Mouse (Mus musculus) forebrain, embryonic 15.5 days (tissue): Measurements from ENCODE around the gene Ikzf1. TPM values are rescaled to one million over a fixed set of nuclear protein-coding genes. Genes with fewer than 3 reads are reported as not detected.

ENCODE experiments used
- ATAC-seq: fragments of 200-750 bp; cut with Nextera tagmentation; replicated peaks from 2 replicates; pipeline ENCODE4 v1.8.0; 2017; ENCODE audit warnings: mild to moderate bottlenecking, moderate TSS enrichment, moderate library complexity
- H3K27ac ChIP-seq: fragments of 300-500 bp; sonication (generic); replicated peaks from 2 replicates; pipeline ENCODE4 v1.5.1; 2015; ENCODE audit warnings: mild to moderate bottlenecking, inconsistent platforms
- H3K27me3 ChIP-seq: fragments of 300-500 bp; sonication (generic); 2 replicates; pipeline ENCODE4 v1.6.1; 2015; ENCODE audit warnings: inconsistent platforms
- H3K36me3 ChIP-seq: fragments of 300-500 bp; sonication (generic); 2 replicates; pipeline ENCODE4 v1.6.1; 2015; ENCODE audit warnings: mild to moderate bottlenecking, inconsistent platforms
- H3K4me1 ChIP-seq: fragments of 300-500 bp; sonication (generic); 2 replicates; pipeline ENCODE4 v1.6.1; 2015; ENCODE audit warnings: inconsistent platforms
- H3K4me2 ChIP-seq: fragments of 300-500 bp; sonication (generic); replicated peaks from 2 replicates; pipeline ENCODE4 v1.6.1; 2015; ENCODE audit warnings: mild to moderate bottlenecking, inconsistent platforms
- H3K4me3 ChIP-seq: fragments of 300-500 bp; sonication (generic); 2 replicates; pipeline ENCODE4 v1.5.1; 2015; ENCODE audit warnings: mild to moderate bottlenecking, inconsistent platforms
- H3K9ac ChIP-seq: fragments of 300-500 bp; sonication (generic); replicated peaks from 2 replicates; pipeline ENCODE4 v1.6.1; 2015; ENCODE audit warnings: mild to moderate bottlenecking, inconsistent platforms
- H3K9me3 ChIP-seq: fragments of 300-500 bp; sonication (generic); 2 replicates; pipeline ENCODE4 v1.6.1; 2016; ENCODE audit warnings: inconsistent platforms
- WGBS: fragments of 180-500 bp; shearing (Covaris S2); methylation state at CpG from one replicate; pipeline ENCODE4 v1.1.7; 2015; ENCODE audit warnings: mixed read lengths; 5-methylcytosine and 5-hydroxymethylcytosine counted together
- polyA plus RNA-seq: library from polyadenylated mRNA; unstranded; fragments of >200 nt; fragmentation: Nextera tagmentation; extraction: Ambion mirVana; gene quantifications from 2 replicates; pipeline ENCODE4 v1.2.1, GENCODE M21; 2015

Gene Ikzf1
- polyA plus RNA-seq, 1 experiment from 2014 or later: 2.4 TPM

- 100% methylated on average over 1 of the region's 1 CpGs for WGBS
- Histone ChIP-seq H3K27ac (no peak overlapping the region), H3K27me3 (no peaks in the 10 kb centered on the region), H3K4me2 (no peak overlapping the region), H3K36me3 (no peaks in the 10 kb centered on the region), H3K4me3 (no peak overlapping the region), H3K9me3 (no peaks in the 10 kb centered on the region), H3K9ac (no peak overlapping the region), H3K4me1 (no peaks in the 10 kb centered on the region)
- no peak for ATAC-seq
Observed at GRCm38 (mm10) chr11:11731727-11732126, 46.9 kb downstream of the Ikzf1 start.

- H3K27ac ChIP-seq: no peak overlapping the region
- no peaks in the 10 kb centered on the region for H3K27me3 ChIP-seq
- no peak for ATAC-seq
- H3K4me1 ChIP-seq: no peaks in the 10 kb centered on the region
- H3K4me3 ChIP-seq: no peak overlapping the region
- H3K4me2 ChIP-seq: no peak overlapping the region
- no peaks in the 10 kb centered on the region for H3K36me3 ChIP-seq
- no peaks in the 10 kb centered on the region for H3K9me3 ChIP-seq
- WGBS: 76% methylated on average over 8 of the region's 8 CpGs
- H3K9ac ChIP-seq: no peak overlapping the region
Observed at GRCm38 (mm10) chr11:11732972-11733770, 48.4 kb downstream of the Ikzf1 start.

DNA sequence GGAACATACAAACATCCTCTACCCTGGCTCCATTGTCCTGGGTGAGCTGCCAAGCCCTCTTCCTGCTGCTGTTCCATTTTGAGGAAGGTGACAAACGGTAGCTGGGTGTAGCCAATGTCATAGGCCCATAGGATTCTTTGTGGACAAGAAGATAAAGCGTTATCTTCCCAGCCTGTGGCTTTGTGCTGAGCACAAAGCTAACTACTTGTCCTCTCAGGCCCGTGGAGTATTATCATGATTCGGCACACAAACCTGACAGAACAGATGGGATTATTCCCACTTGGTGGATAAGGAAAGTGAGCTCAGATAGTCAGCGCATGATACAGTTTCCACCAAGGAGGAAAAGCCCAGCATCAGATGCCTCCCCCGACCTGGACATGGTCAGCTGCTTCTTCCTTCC, 50.4 kb downstream of the Ikzf1 start:
- Histone ChIP-seq H3K4me1 (no peaks in the 10 kb centered on the region), H3K27ac (no peak overlapping the region), H3K9me3 (no peaks in the 10 kb centered on the region), H3K36me3 (no peaks in the 10 kb centered on the region), H3K4me2 (no peak overlapping the region), H3K27me3 (no peaks in the 10 kb centered on the region), H3K9ac (no peak overlapping the region), H3K4me3 (no peak overlapping the region)
- WGBS: 87% methylated on average over 6 of the region's 6 CpGs
- ATAC-seq: no peak

DNA sequence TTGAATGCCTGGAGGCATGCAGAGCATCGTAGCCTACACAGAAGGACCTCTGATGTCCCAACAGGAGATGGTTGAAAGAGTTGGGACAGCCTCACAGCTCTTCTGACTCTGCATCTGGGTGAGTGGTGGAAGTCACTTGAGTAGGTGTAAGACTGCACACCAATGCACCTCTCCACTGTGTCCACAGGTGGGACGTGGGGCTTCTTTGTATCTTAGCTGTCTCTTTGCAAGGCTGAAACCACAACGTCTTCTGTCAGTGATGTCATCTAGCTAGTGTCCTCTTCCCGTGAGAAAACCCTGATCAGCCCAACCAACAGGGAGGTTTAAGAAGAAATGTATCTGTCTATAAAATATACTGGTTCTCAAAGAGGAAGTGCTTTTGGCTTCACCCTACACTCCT, 52.1 kb downstream of the Ikzf1 start:
- 86% methylated on average over 4 of the region's 4 CpGs for WGBS
- Histone ChIP-seq H3K4me2 (no peak overlapping the region), H3K4me3 (no peak overlapping the region), H3K9me3 (no peaks in the 10 kb centered on the region), H3K9ac (no peak overlapping the region), H3K27ac (no peak overlapping the region), H3K4me1 (no peaks in the 10 kb centered on the region), H3K27me3 (no peaks in the 10 kb centered on the region), H3K36me3 (no peaks in the 10 kb centered on the region)
- no peak for ATAC-seq

DNA sequence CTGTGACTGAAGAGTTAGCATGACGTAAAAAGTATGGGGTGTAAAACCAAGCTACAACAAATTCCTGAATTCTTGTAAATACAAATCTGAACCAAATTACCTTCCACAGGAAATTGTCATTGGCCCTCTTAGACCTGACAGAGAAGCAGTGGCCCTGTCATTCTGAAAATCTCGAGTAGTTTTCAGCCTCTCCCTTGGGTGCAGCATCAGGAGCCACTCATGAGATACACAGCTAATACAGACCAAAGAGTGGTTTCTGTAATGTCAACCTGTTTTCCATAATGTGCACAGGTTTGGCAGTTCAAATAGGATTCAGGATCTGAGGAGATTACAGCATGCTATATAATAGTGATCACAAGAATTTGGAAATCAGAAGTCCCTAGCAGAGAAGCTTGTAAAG, 52.8 kb downstream of the Ikzf1 start:
- Histone ChIP-seq H3K9me3 (no peaks in the 10 kb centered on the region), H3K36me3 (no peaks in the 10 kb centered on the region), H3K4me3 (no peak overlapping the region), H3K4me2 (no peak overlapping the region), H3K9ac (no peak overlapping the region), H3K4me1 (no peaks in the 10 kb centered on the region), H3K27ac (no peak overlapping the region), H3K27me3 (no peaks in the 10 kb centered on the region)
- no peak for ATAC-seq
- 72% methylated on average over 2 of the region's 2 CpGs for WGBS

GRCm38 (mm10) chr11:11739054-11739453, 54.3 kb downstream of the Ikzf1 start:
- Histone ChIP-seq H3K27me3 (no peaks in the 10 kb centered on the region), H3K9me3 (no peaks in the 10 kb centered on the region), H3K36me3 (no peaks in the 10 kb centered on the region), H3K4me2 (no peak overlapping the region), H3K4me1 (no peaks in the 10 kb centered on the region), H3K27ac (no peak overlapping the region), H3K4me3 (no peak overlapping the region), H3K9ac (no peak overlapping the region)
- ATAC-seq: no peak
- WGBS: 89% methylated on average over 3 of the region's 3 CpGs

GRCm38 (mm10) chr11:11740603-11741002, 55.8 kb downstream of the Ikzf1 start:
- 84% methylated on average over 5 of the region's 5 CpGs for WGBS
- H3K4me2 ChIP-seq: no peak overlapping the region

GRCm38 (mm10) chr11:11741574-11741973, 56.8 kb downstream of the Ikzf1 start:
- no peak overlapping the region for H3K27ac ChIP-seq
- no peaks in the 10 kb centered on the region for H3K27me3 ChIP-seq
- no peaks in the 10 kb centered on the region for H3K4me1 ChIP-seq
- H3K9ac ChIP-seq: no peak overlapping the region
- H3K9me3 ChIP-seq: no peaks in the 10 kb centered on the region
- no peak overlapping the region for H3K4me2 ChIP-seq
- no peak overlapping the region for H3K4me3 ChIP-seq
- 88% methylated on average over 5 of the region's 5 CpGs for WGBS
- H3K36me3 ChIP-seq: no peaks in the 10 kb centered on the region
- no peak for ATAC-seq

More at GRCm38 (mm10) chr11:11740603-11741002, 55.8 kb downstream of the Ikzf1 start:
- H3K4me3 ChIP-seq: no peak overlapping the region
- ATAC-seq: no peak
- no peak overlapping the region for H3K9ac ChIP-seq
- H3K27me3 ChIP-seq: no peaks in the 10 kb centered on the region
- no peak overlapping the region for H3K27ac ChIP-seq
- H3K4me1 ChIP-seq: no peaks in the 10 kb centered on the region
- no peaks in the 10 kb centered on the region for H3K36me3 ChIP-seq
- H3K9me3 ChIP-seq: no peaks in the 10 kb centered on the region

GRCm38 (mm10) chr11:11742626-11743025, 57.8 kb downstream of the Ikzf1 start:
- WGBS: 36% methylated on average over 2 of the region's 2 CpGs
- H3K36me3 ChIP-seq: no peaks in the 10 kb centered on the region
- no peak overlapping the region for H3K27ac ChIP-seq
- no peaks in the 10 kb centered on the region for H3K4me1 ChIP-seq
- ATAC-seq: no peak
- H3K9me3 ChIP-seq: no peaks in the 10 kb centered on the region
- H3K4me3 ChIP-seq: no peak overlapping the region
- H3K4me2 ChIP-seq: no peak overlapping the region
- H3K9ac ChIP-seq: no peak overlapping the region
- H3K27me3 ChIP-seq: no peaks in the 10 kb centered on the region

DNA sequence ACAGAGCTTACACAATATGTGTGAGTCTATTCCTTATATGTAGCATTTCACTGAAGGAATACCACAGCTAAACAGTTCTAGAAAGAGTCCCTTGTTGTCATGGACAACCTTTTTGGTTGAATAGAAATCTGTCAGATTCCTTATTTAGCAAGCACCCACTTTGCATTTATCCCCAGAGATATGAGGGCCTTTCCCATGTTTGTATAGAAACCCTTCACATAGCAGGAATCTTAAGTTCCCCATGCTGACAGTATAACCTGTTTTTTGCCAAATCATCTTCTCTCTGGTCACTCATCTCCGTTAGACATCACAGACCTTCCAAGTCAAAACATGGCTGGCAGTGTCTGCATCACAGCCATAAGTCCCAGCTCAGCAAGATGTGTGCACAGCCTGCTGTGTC, 59.4 kb downstream of the Ikzf1 start:
- Histone ChIP-seq H3K4me3 (no peak overlapping the region), H3K36me3 (no peaks in the 10 kb centered on the region), H3K9ac (no peak overlapping the region), H3K9me3 (no peaks in the 10 kb centered on the region), H3K4me1 (no peaks in the 10 kb centered on the region), H3K27ac (no peak overlapping the region), H3K27me3 (no peaks in the 10 kb centered on the region), H3K4me2 (no peak overlapping the region)
- 68% methylated on average over 1 of the region's 1 CpGs for WGBS
- no peak for ATAC-seq

GRCm38 (mm10) chr11:11751091-11751490, 66.3 kb downstream of the Ikzf1 start:
- Histone ChIP-seq H3K9me3 (no peaks in the 10 kb centered on the region), H3K9ac (no peak overlapping the region), H3K27me3 (no peaks in the 10 kb centered on the region), H3K27ac (no peak overlapping the region), H3K4me2 (no peak overlapping the region), H3K4me1 (no peaks in the 10 kb centered on the region), H3K4me3 (no peak overlapping the region), H3K36me3 (no peaks in the 10 kb centered on the region)
- ATAC-seq: no peak
- WGBS: 88% methylated on average over 5 of the region's 5 CpGs

GRCm38 (mm10) chr11:11752859-11753258, 68.1 kb downstream of the Ikzf1 start:
- ATAC-seq: no peak
- Histone ChIP-seq H3K9me3 (no peaks in the 10 kb centered on the region), H3K9ac (no peak overlapping the region), H3K4me1 (no peaks in the 10 kb centered on the region), H3K27me3 (no peaks in the 10 kb centered on the region), H3K27ac (no peak overlapping the region), H3K4me2 (no peak overlapping the region), H3K4me3 (no peak overlapping the region), H3K36me3 (no peaks in the 10 kb centered on the region)
- 73% methylated on average over 5 of the region's 5 CpGs for WGBS

GRCm38 (mm10) chr11:11758121-11758520, 73.3 kb downstream of the Ikzf1 start:
- Histone ChIP-seq H3K36me3 (no peaks in the 10 kb centered on the region), H3K9ac (no peak overlapping the region), H3K27ac (no peak overlapping the region), H3K4me2 (no peak overlapping the region), H3K27me3 (no peaks in the 10 kb centered on the region), H3K9me3 (no peaks in the 10 kb centered on the region), H3K4me1 (no peaks in the 10 kb centered on the region), H3K4me3 (no peak overlapping the region)
- 75% methylated on average over 6 of the region's 6 CpGs for WGBS
- no peak for ATAC-seq
